Mouse (Mus musculus): ENCODE measurements around the gene Prdm11. TPM values are rescaled to one million over a fixed set of nuclear protein-coding genes. Genes with fewer than 3 reads are reported as not detected.
A peak's percentile ranks its signal among the peaks of the same experiment; 100 is the strongest.

Prdm11 gene
- total and polyA plus RNA-seq, 2 experiments from 2014 or later = 3.5 to 14.9 TPM

DNA sequence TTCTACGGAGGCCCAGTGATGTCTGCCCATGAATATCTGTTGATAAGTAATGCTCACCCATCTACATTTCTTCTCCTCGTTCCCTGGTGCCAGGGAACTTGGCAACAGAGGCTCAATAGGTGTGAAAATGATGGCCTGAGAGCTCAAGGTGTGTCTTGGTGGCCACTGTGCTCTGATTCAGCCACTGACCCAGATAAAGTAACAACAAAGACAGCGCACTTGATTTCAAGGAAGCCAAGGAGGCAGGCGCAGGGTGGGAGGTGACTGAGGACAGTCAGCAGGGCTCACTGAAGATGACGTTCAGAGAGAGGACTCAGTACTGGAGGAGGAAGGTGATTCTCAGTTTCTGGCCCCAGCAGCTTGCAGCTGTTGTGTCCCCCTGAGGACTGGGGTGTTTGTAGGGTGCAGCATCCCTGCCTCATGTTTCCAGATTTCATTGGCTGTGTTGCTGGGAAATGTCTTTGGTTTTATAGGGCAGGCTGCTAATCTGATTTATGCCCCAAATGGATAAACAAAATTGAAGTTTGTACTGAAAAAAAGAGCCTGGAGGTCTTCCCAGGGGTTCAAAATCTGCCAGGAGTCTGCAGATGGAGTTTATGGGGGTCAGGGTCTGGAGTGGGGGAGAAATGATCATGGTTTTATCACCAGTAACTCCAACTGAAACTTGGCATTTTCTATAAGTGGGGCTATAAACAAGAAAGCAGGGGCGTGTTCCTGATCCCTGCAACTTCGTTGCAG is 128.4 kb downstream of the Prdm11 start:
- DNase-seq (ENCODE audit: low spot score) (no peak), ATAC-seq (no peak)
- WGBS = 49% methylated on average over 7 of the region's 7 CpGs
- Histone ChIP-seq H3K4me1 (ENCODE audit: insufficient read depth, low read length) (peaks cover 36% of the 10 kb centered on the region), H3K4me2 (ENCODE audit: low read depth, low read length) (peak overlapping the region; percentile 77), H3K27ac (no peak overlapping the region), H3K36me3 (ENCODE audit: insufficient read depth, low read length) (no peaks in the 10 kb centered on the region), H3K4me3 (ENCODE audit: low read length) (no peak overlapping the region), H3K9me3 (ENCODE audit: low read length) (no peaks in the 10 kb centered on the region), H3K9ac (replicated peaks; ENCODE audit: low read length) (0 out of 2 replicates have a peak overlapping the region, but pooled peaks have one; percentile 6), H3K27me3 (ENCODE audit: insufficient read depth, low read length) (no peaks in the 10 kb centered on the region)
- TF ChIP-seq CTCF (IDR thresholded peaks at IDR 0.05; ENCODE audit: low read depth) = no peak

DNA sequence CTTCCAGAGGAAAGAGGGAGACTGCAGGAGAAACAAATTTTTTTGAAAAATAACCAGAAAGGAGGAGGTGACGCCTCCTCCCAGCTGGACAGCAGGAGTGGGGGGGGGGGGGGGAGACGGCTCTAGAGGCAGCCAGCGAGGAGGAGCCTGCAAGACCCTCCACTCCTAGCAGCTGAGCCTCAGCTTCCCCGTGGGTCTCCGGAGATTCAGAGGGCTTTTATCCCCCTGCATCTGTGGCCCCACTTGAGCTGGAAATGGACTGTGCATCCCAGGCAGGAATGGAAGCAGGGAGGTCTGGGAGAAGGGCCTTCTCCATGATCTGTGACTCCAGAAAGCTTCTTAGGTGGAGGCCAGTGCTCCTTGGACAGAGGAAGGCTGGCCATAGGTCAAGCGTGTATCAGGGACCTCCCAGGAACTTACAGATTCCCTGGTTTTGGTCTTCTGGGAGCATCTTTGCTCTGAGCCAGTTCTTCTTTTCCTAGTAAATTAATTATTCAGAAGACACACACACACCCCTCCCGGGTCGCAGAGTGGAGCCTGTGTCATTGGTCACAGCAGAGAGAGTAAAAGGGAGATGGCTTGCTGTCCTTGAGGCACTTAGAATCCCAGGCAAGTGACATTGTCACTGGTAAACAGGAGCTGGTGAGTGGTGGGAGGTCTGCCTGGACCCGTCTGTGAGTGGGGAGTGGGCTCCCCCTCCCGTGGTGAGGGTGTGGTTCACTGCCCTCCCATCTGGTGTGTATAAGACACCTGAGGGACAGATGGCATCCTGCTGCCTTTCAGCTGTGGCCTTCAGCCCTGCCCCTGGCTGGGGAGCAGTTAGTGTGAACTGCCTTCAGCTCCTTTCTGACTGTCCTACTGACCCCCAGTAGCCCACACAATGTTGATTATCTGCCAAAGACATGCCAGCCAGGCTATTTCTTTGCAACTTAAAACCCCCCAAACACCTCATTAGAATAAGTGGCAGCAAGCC is 130.0 kb downstream of the Prdm11 start:
- peak; percentile 63 for DNase-seq (ENCODE audit: low spot score)
- WGBS = 4% methylated on average over 8 of the region's 10 CpGs
- H3K27me3 ChIP-seq (ENCODE audit: insufficient read depth, low read length) = no peaks in the 10 kb centered on the region
- ATAC-seq = peak; percentile 19; the same call in 1 of the 2 replicates
- no peaks in the 10 kb centered on the region for H3K9me3 ChIP-seq (ENCODE audit: low read length)
- H3K4me2 ChIP-seq (ENCODE audit: low read depth, low read length) = peak overlapping the region; percentile 77
- peak overlapping the region; percentile 50 for H3K4me3 ChIP-seq (ENCODE audit: low read length)
- peaks cover 41% of the 10 kb centered on the region for H3K4me1 ChIP-seq (ENCODE audit: insufficient read depth, low read length)
- H3K36me3 ChIP-seq (ENCODE audit: insufficient read depth, low read length) = no peaks in the 10 kb centered on the region
- no peak for TF ChIP-seq CTCF (IDR thresholded peaks at IDR 0.05; ENCODE audit: low read depth)
- H3K27ac ChIP-seq = peak overlapping the region; percentile 74
- peak overlapping the region; percentile 65 for H3K9ac ChIP-seq (replicated peaks; ENCODE audit: low read length)

Other genes starting within 250 kb of the Prdm11 start
- 145 and 146 TPM in 2 replicates for gene Syt13, start 131.1 kb downstream of the Prdm11 start, total RNA-seq (2014; rRNA removed)
- gene Syt13, start 131.1 kb downstream of the Prdm11 start, polyA plus RNA-seq (2015; fragmentation: Nextera tagmentation; extraction: Ambion mirVana) = 61.5 and 70.8 TPM in 2 replicates
- gene Trp53i11, start 141.4 kb upstream of the Prdm11 start, total RNA-seq (2014; rRNA removed) = 150 and 176 TPM in 2 replicates
- 49.6 and 66.7 TPM in 2 replicates for gene Trp53i11, start 141.4 kb upstream of the Prdm11 start, polyA plus RNA-seq (2015; fragmentation: Nextera tagmentation; extraction: Ambion mirVana)

Data from hindbrain, postnatal 0 days (tissue).